Mouse (Mus musculus) naive thymus-derived CD4-positive, alpha-beta T cell, adult 2 months (primary cell): ENCODE results near the gene Chil4.

Source experiments
- DNase-seq: peaks from one replicate; pipeline ENCODE4 v3.0.0-alpha.2; 2011; ENCODE audit warnings: low read depth

Gene Chil4

GRCm38 (mm10) chr3:106167464-106167863 is 51.8 kb downstream of the Chil4 start, which contains the start of gene Chil3:
Chil3 (minus strand) TSS chr3:106167564.
- no peak for DNase-seq

DNA sequence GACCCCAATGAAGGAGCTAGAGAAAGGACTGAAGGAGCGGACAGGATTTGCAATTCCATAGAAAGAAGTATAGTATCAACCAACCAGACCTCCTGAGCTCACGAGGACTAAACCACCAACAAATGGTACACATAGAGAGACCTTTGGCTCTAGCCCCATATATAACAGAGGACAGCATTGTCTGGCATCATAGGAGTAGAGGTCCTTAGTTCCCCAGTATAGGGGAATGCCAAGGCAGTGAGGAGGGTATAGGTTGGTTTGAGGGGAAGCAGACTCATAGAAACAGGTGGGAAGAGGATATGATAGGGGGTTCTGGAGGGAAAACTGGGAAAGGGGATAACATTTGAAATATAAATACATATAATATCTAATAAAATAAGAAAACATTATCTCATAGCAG is 64.9 kb downstream of the Chil4 start:
- DNase-seq = no peak
